Mouse (Mus musculus) liver, postnatal 0 days (tissue): ENCODE measurements around the gene Atrip. TPM values are rescaled to one million over a fixed set of nuclear protein-coding genes. Genes with fewer than 3 reads are reported as not detected.

Experiments
- ATAC-seq: fragments of 200-750 bp; cut with Nextera tagmentation; 2 replicates; pipeline ENCODE4 v1.8.0; 2017; ENCODE audit warnings: mild to moderate bottlenecking, moderate library complexity
- DNase-seq: peaks from one replicate; pipeline ENCODE4 v3.0.0-alpha.2; 2016
- H3K27ac ChIP-seq: fragments of 300-500 bp; sonication (generic); 2 replicates; pipeline ENCODE4 v1.5.1; 2014; ENCODE audit warnings: antibody characterized with exemption, moderate library complexity, mild to moderate bottlenecking, low read depth
- H3K27me3 ChIP-seq: fragments of 300-500 bp; sonication (generic); 2 replicates; pipeline ENCODE4 v1.6.1; 2014; ENCODE audit warnings: low read length, control low read depth, mixed read lengths; ENCODE audit not compliant: insufficient read depth
- H3K36me3 ChIP-seq: fragments of 300-500 bp; sonication (generic); replicated peaks from 2 replicates; pipeline ENCODE4 v1.6.1; 2014; ENCODE audit warnings: mild to moderate bottlenecking, control low read depth, low read length, moderate library complexity, mixed read lengths; ENCODE audit not compliant: insufficient read depth
- H3K4me1 ChIP-seq: fragments of 300-500 bp; sonication (generic); 2 replicates; pipeline ENCODE4 v1.6.1; 2014; ENCODE audit warnings: antibody characterized with exemption, mild to moderate bottlenecking, control low read depth; ENCODE audit not compliant: insufficient read depth
- H3K4me2 ChIP-seq: fragments of 300-500 bp; sonication (generic); 2 replicates; pipeline ENCODE4 v1.6.1; 2014; ENCODE audit warnings: low read depth, mild to moderate bottlenecking, low read length, moderate library complexity, mixed read lengths
- H3K4me3 ChIP-seq: fragments of 300-500 bp; sonication (generic); 2 replicates; pipeline ENCODE4 v1.5.1; 2014; ENCODE audit warnings: low read depth, low read length
- H3K9ac ChIP-seq: fragments of 300-500 bp; sonication (generic); replicated peaks from 2 replicates; pipeline ENCODE4 v1.6.1; 2014; ENCODE audit warnings: mild to moderate bottlenecking, moderate library complexity
- H3K9me3 ChIP-seq: fragments of 300-500 bp; sonication (generic); 2 replicates; pipeline ENCODE4 v1.6.1; 2016; ENCODE audit warnings: mild to moderate bottlenecking, control low read depth, low read length, mixed read lengths
- CTCF ChIP-seq: sonication (generic); IDR thresholded peaks from 2 replicates; pipeline ENCODE4 v1.5.1; 2016; ENCODE audit warnings: antibody characterized with exemption, low read depth
- EP300 ChIP-seq: IDR thresholded peaks from 2 replicates; pipeline ENCODE4 v1.6.1; 2016; ENCODE audit warnings: antibody characterized with exemption, low read depth, mild to moderate bottlenecking
- WGBS: fragments of 180-500 bp; shearing (Covaris S2); extraction: QIAGEN DNeasy Blood & Tissue Kit; methylation state at CpG from one replicate; pipeline ENCODE4 v1.1.7; 2014; ENCODE audit not compliant: insufficient replicate concordance; 5-methylcytosine and 5-hydroxymethylcytosine counted together
- polyA plus RNA-seq: library from polyadenylated mRNA; unstranded; fragments of >200 nt; fragmentation: Nextera tagmentation; extraction: Ambion mirVana; gene quantifications from 2 replicates; pipeline ENCODE4 v1.2.1, GENCODE M21; 2015

Atrip gene
- polyA plus RNA-seq, 1 experiment from 2014 or later, result 6.7 TPM

GRCm38 (mm10) chr9:109116205-109116604, 42.3 kb upstream of the Atrip start:
- no peaks in the 10 kb centered on the region for H3K27me3 ChIP-seq
- WGBS, result 86% methylated on average over 10 of the region's 10 CpGs
- H3K9me3 ChIP-seq, result no peaks in the 10 kb centered on the region
- no peak for ATAC-seq
- H3K27ac ChIP-seq, result no peak overlapping the region
- H3K4me2 ChIP-seq, result no peak overlapping the region
- peaks cover 27% of the 10 kb centered on the region for H3K36me3 ChIP-seq
- H3K4me1 ChIP-seq, result no peaks in the 10 kb centered on the region
- no peak for TF ChIP-seq CTCF
- TF ChIP-seq EP300, result no peak
- no peak overlapping the region for H3K9ac ChIP-seq
- peak; percentile 9 for DNase-seq
- no peak overlapping the region for H3K4me3 ChIP-seq

GRCm38 (mm10) chr9:109114871-109115270, 40.9 kb upstream of the Atrip start:
- Histone ChIP-seq H3K4me2 (no peak overlapping the region), H3K27me3 (no peaks in the 10 kb centered on the region), H3K9ac (no peak overlapping the region), H3K4me1 (no peaks in the 10 kb centered on the region), H3K27ac (no peak overlapping the region), H3K4me3 (no peak overlapping the region), H3K36me3 (peaks cover 28% of the 10 kb centered on the region), H3K9me3 (no peaks in the 10 kb centered on the region)
- peak; percentile 11 for DNase-seq
- no peak for TF ChIP-seq CTCF
- no peak for TF ChIP-seq EP300
- ATAC-seq, result no peak
- 74% methylated on average over 7 of the region's 7 CpGs for WGBS

GRCm38 (mm10) chr9:109114276-109114675, 40.4 kb upstream of the Atrip start:
- no peak for DNase-seq
- 75% methylated on average over 11 of the region's 11 CpGs for WGBS
- Histone ChIP-seq H3K9me3 (no peaks in the 10 kb centered on the region), H3K27me3 (no peaks in the 10 kb centered on the region), H3K36me3 (peaks cover 28% of the 10 kb centered on the region), H3K4me3 (no peak overlapping the region), H3K9ac (no peak overlapping the region), H3K4me1 (no peaks in the 10 kb centered on the region), H3K27ac (no peak overlapping the region), H3K4me2 (no peak overlapping the region)
- TF ChIP-seq CTCF, result no peak
- no peak for TF ChIP-seq EP300
- no peak for ATAC-seq

- Histone ChIP-seq H3K4me3 (no peak overlapping the region), H3K27ac (no peak overlapping the region), H3K4me1 (no peaks in the 10 kb centered on the region), H3K27me3 (no peaks in the 10 kb centered on the region), H3K4me2 (no peak overlapping the region), H3K9ac (no peak overlapping the region), H3K9me3 (no peaks in the 10 kb centered on the region), H3K36me3 (peaks cover 28% of the 10 kb centered on the region)
- TF ChIP-seq CTCF (no peak), EP300 (no peak)
- no peak for ATAC-seq
- 66% methylated on average over 8 of the region's 8 CpGs for WGBS
- no peak for DNase-seq
Measured at GRCm38 (mm10) chr9:109113331-109113730, 39.4 kb upstream of the Atrip start.

GRCm38 (mm10) chr9:109111591-109111990, 37.7 kb upstream of the Atrip start:
- Histone ChIP-seq H3K36me3 (peaks cover 22% of the 10 kb centered on the region), H3K9me3 (no peaks in the 10 kb centered on the region), H3K27me3 (no peaks in the 10 kb centered on the region), H3K9ac (no peak overlapping the region), H3K4me3 (no peak overlapping the region), H3K4me1 (no peaks in the 10 kb centered on the region), H3K4me2 (no peak overlapping the region), H3K27ac (no peak overlapping the region)
- no peak for DNase-seq
- TF ChIP-seq EP300, result no peak
- WGBS, result 76% methylated on average over 9 of the region's 9 CpGs
- ATAC-seq, result no peak

GRCm38 (mm10) chr9:109111101-109111500, 37.2 kb upstream of the Atrip start:
- no peak for TF ChIP-seq CTCF
- TF ChIP-seq EP300, result no peak
- no peaks in the 10 kb centered on the region for H3K27me3 ChIP-seq
- H3K9ac ChIP-seq, result no peak overlapping the region
- no peak overlapping the region for H3K4me2 ChIP-seq
- no peak overlapping the region for H3K4me3 ChIP-seq
- ATAC-seq, result no peak
- H3K9me3 ChIP-seq, result no peaks in the 10 kb centered on the region
- no peaks in the 10 kb centered on the region for H3K4me1 ChIP-seq
- H3K36me3 ChIP-seq, result peaks cover 23% of the 10 kb centered on the region
- 74% methylated on average over 4 of the region's 4 CpGs for WGBS
- DNase-seq, result no peak
- no peak overlapping the region for H3K27ac ChIP-seq

- H3K36me3 ChIP-seq, result peaks cover 24% of the 10 kb centered on the region
- H3K9ac ChIP-seq, result no peak overlapping the region
- H3K9me3 ChIP-seq, result no peaks in the 10 kb centered on the region
- no peaks in the 10 kb centered on the region for H3K4me1 ChIP-seq
- ATAC-seq (no peak), DNase-seq (no peak)
- WGBS, result 86% methylated on average over 11 of the region's 11 CpGs
- no peak overlapping the region for H3K27ac ChIP-seq
- no peak overlapping the region for H3K4me3 ChIP-seq
- no peaks in the 10 kb centered on the region for H3K27me3 ChIP-seq
- TF ChIP-seq CTCF, result no peak
- TF ChIP-seq EP300, result no peak
- no peak overlapping the region for H3K4me2 ChIP-seq
Measured at GRCm38 (mm10) chr9:109110240-109110639, 36.3 kb upstream of the Atrip start.
